Mouse (Mus musculus) cerebellum, adult 2 months (tissue): ENCODE measurements around the gene Atpif1.
A peak's percentile ranks its signal among the peaks of the same experiment; 100 is the strongest.

ENCODE experiments used
- CTCF ChIP-seq: fragments of 200-500 bp; IDR thresholded peaks from 2 replicates; pipeline ENCODE4 v1.5.1; 2011; ENCODE audit warnings: low read depth, mild to moderate bottlenecking, control low read depth, low read length, moderate library complexity, borderline replicate concordance; ENCODE audit not compliant: insufficient read depth
- POLR2A ChIP-seq: fragments of 200-500 bp; IDR thresholded peaks from 2 replicates; pipeline ENCODE4 v1.6.1; 2011; ENCODE audit warnings: low read length, control low read depth, borderline replicate concordance; ENCODE audit not compliant: insufficient read depth

GRCm38 (mm10) chr4:132515369-132516155 lies 17.9 kb downstream of the Atpif1 start:
- TF ChIP-seq CTCF (no peak), POLR2A (peak; percentile 59; the same call in 1 of the 2 replicates)
